Comparison of ENCODE assay signal across 16 mouse cellular contexts in genomic region chr17:80882476-80882875, GRCm38 (mm10).
"Had no signal": no experiment of that assay in that cellular context is flagged by ENCODE, and none has a peak within 500 bp of the region (broad histone marks: within the 10 kb centered on the region; RNA-seq: fewer than 3 reads in every experiment).

No protein-coding gene starts in this region.

- H3K4me3 ChIP-seq: neural tube, embryonic 13.5 days; neural tube, embryonic 15.5 days; stomach, embryonic 15.5 days had no signal

- H3K4me2 ChIP-seq: neural tube, embryonic 13.5 days; neural tube, embryonic 15.5 days; stomach, embryonic 15.5 days had no signal

- H3K27ac ChIP-seq: neural tube, embryonic 13.5 days; neural tube, embryonic 15.5 days; stomach, embryonic 15.5 days; stomach, postnatal 0 days had no signal

- H3K9me3 ChIP-seq: neural tube, embryonic 13.5 days; neural tube, embryonic 15.5 days; stomach, embryonic 15.5 days had no signal

- H3K36me3 ChIP-seq: neural tube, embryonic 13.5 days; neural tube, embryonic 15.5 days; stomach, embryonic 15.5 days had no signal

- H3K9ac ChIP-seq: neural tube, embryonic 13.5 days; neural tube, embryonic 15.5 days; stomach, embryonic 15.5 days had no signal

- H3K27me3 ChIP-seq: neural tube, embryonic 13.5 days; neural tube, embryonic 15.5 days; stomach, embryonic 15.5 days had no signal

- DNase-seq: retina, postnatal 1 day; right cerebral cortex, adult 18-20 months; right cerebral cortex, postnatal 14 days; right cerebral cortex, postnatal 25 days; right cerebral cortex, postnatal 4 days; spleen, adult 18-20 months; thymus, adult 18-20 months; thymus, adult 2 months; thymus, postnatal 14 days; thymus, postnatal 25 days; thymus, postnatal 36 days; thymus, postnatal 4 days had no signal
